Mouse (Mus musculus) left cerebral cortex, postnatal 10 days (tissue): ENCODE results near the gene Ccdc9b. TPM values are rescaled to one million over a fixed set of nuclear protein-coding genes. Genes with fewer than 3 reads are reported as not detected.
A peak's percentile ranks its signal among the peaks of the same experiment; 100 is the strongest.

Experiments used
- DNase-seq, 2 experiments: peaks; one replicate each; pipeline ENCODE4 v3.0.0; 2021 to 2022; ENCODE audit warnings: low spot score in 2 of 2, mixed read lengths in 1 of 2; ENCODE audit errors: extremely low spot score in 1 of 2
- intact Hi-C: fragments of 180-260 bp; cut with DNase I; formaldehyde crosslinking; loops from one replicate; pipeline ENCODE4 v1.15.1; 2025
- total RNA-seq, 2 experiments: library from RNA; stranded (reverse); gene quantifications; 2 replicates each; pipeline ENCODE4 v1.2.3; 2021

Gene Ccdc9b
- total RNA-seq, 2 experiments from 2014 or later = 2.3 to 2.4 TPM

GRCm38 (mm10) chr2:118779504-118780480 is 17.3 kb upstream of the Ccdc9b start, which contains the start of gene Disp2:
Disp2 (plus strand) TSS chr2:118779719.
- intact Hi-C loops = no loop called here
- DNase-seq = peak; percentile 92 to 96

GRCm38 (mm10) chr2:118779065-118779464 is 16.6 kb upstream of the Ccdc9b start:
- intact Hi-C loops = no loop called here
- DNase-seq = no peak

- no peak for DNase-seq
- intact Hi-C loops = no loop called here
These were observed 16.0 kb upstream of the Ccdc9b start for GRCm38 (mm10) chr2:118778418-118778817.

GRCm38 (mm10) chr2:118776295-118776694 is 13.8 kb upstream of the Ccdc9b start:
- no peak for DNase-seq
- intact Hi-C loops = no loop called here

GRCm38 (mm10) chr2:118775846-118776245 is 13.4 kb upstream of the Ccdc9b start:
- intact Hi-C loops = no loop called here
- DNase-seq = peak in 1 of 2 experiments; percentile 60

GRCm38 (mm10) chr2:118775396-118775795 is 12.9 kb upstream of the Ccdc9b start:
- DNase-seq = no peak
- intact Hi-C loops = no loop called here

GRCm38 (mm10) chr2:118774536-118774935 is 12.1 kb upstream of the Ccdc9b start:
- DNase-seq = no peak
- intact Hi-C loops = no loop called here

- DNase-seq = no peak
- intact Hi-C loops = no loop called here
These were observed 9.9 kb upstream of the Ccdc9b start, which contains the start of gene Phgr1 for GRCm38 (mm10) chr2:118772158-118772874. Phgr1 (plus strand) TSS chr2:118772769.

GRCm38 (mm10) chr2:118766041-118767033 is 3.9 kb upstream of the Ccdc9b start:
- no peak for DNase-seq
- intact Hi-C loops = no loop called here

- no peak for DNase-seq
- intact Hi-C loops = loop anchor here (5.0 kb wide), 1 partner anchor 117 kb away; no protein-coding TSS in a partner anchor
These were observed 2.4 kb upstream of the Ccdc9b start for GRCm38 (mm10) chr2:118764875-118765274.

- intact Hi-C loops = loop anchor here (5.0 kb wide), 1 partner anchor 118 kb away; no protein-coding TSS in a partner anchor
- peak in 1 of 2 experiments; percentile 65 for DNase-seq
These were observed 1.8 kb upstream of the Ccdc9b start for GRCm38 (mm10) chr2:118764094-118764831.

- peak in 1 of 2 experiments; percentile 69 for DNase-seq
- intact Hi-C loops = loop anchor here (5.0 kb wide), 1 partner anchor 119 kb away; no protein-coding TSS in a partner anchor
These were observed 1.0 kb upstream of the Ccdc9b start for GRCm38 (mm10) chr2:118763469-118763868.

- DNase-seq = no peak
- intact Hi-C loops = loop anchor here (5.0 kb wide), 1 partner anchor 120 kb away; no protein-coding TSS in a partner anchor
These were observed 305 bp upstream of the Ccdc9b start for GRCm38 (mm10) chr2:118762784-118763148.

- DNase-seq = peak in 1 of 2 experiments; percentile 30
- intact Hi-C loops = loop anchor here (5.0 kb wide), 1 partner anchor 121 kb away; no protein-coding TSS in a partner anchor
These were observed 1.1 kb downstream of the Ccdc9b start for GRCm38 (mm10) chr2:118761358-118761757.

- intact Hi-C loops = loop anchor here (5.0 kb wide), 1 partner anchor 122 kb away; no protein-coding TSS in a partner anchor
- peak in 1 of 2 experiments; percentile 26 for DNase-seq
These were observed 2.0 kb downstream of the Ccdc9b start for GRCm38 (mm10) chr2:118760311-118761025.

GRCm38 (mm10) chr2:118759828-118760227 is 2.6 kb downstream of the Ccdc9b start:
- intact Hi-C loops = loop anchor here (5.0 kb wide), 1 partner anchor 122 kb away; no protein-coding TSS in a partner anchor
- DNase-seq = peak in 1 of 2 experiments; percentile 73

- peak in 1 of 2 experiments; percentile 10 for DNase-seq
- intact Hi-C loops = no loop called here
These were observed 6.4 kb downstream of the Ccdc9b start for GRCm38 (mm10) chr2:118756103-118756502.
